Mouse (Mus musculus) midbrain, postnatal 0 days (tissue): ENCODE measurements around the gene Gm45753. TPM values are rescaled to one million over a fixed set of nuclear protein-coding genes. Genes with fewer than 3 reads are reported as not detected.

ENCODE experiments used
- ATAC-seq: fragments of 200-750 bp; cut with Nextera tagmentation; 2 replicates; pipeline ENCODE4 v1.8.0; 2017; ENCODE audit warnings: moderate number of reproducible peaks, mild to moderate bottlenecking, moderate TSS enrichment, moderate library complexity; ENCODE audit not compliant: low FRiP score
- DNase-seq: peaks from one replicate; pipeline ENCODE4 v3.0.0-alpha.2; 2015; ENCODE audit warnings: low spot score
- H3K27ac ChIP-seq: fragments of 300-500 bp; sonication (generic); 2 replicates; pipeline ENCODE4 v1.5.1; 2014; ENCODE audit warnings: low read depth, mild to moderate bottlenecking, low read length, mixed read lengths
- H3K27me3 ChIP-seq: fragments of 300-500 bp; sonication (generic); 2 replicates; pipeline ENCODE4 v1.6.1; 2014; ENCODE audit warnings: low read length, control low read depth, mixed read lengths; ENCODE audit not compliant: insufficient read depth
- H3K36me3 ChIP-seq: fragments of 300-500 bp; sonication (generic); 2 replicates; pipeline ENCODE4 v1.6.1; 2014; ENCODE audit warnings: low read length, control low read depth, mixed read lengths; ENCODE audit not compliant: insufficient read depth
- H3K4me1 ChIP-seq: fragments of 300-500 bp; sonication (generic); 2 replicates; pipeline ENCODE4 v1.6.1; 2014; ENCODE audit warnings: mild to moderate bottlenecking, control low read depth, antibody characterized with exemption, low read length, mixed read lengths; ENCODE audit not compliant: insufficient read depth
- H3K4me2 ChIP-seq: fragments of 300-500 bp; sonication (generic); 2 replicates; pipeline ENCODE4 v1.6.1; 2014; ENCODE audit warnings: low read depth, mild to moderate bottlenecking, low read length, mixed read lengths; ENCODE audit not compliant: poor library complexity, severe bottlenecking
- H3K4me3 ChIP-seq: fragments of 300-500 bp; sonication (generic); 2 replicates; pipeline ENCODE4 v1.5.1; 2014; ENCODE audit warnings: low read depth, mild to moderate bottlenecking, low read length, moderate library complexity
- H3K9ac ChIP-seq: fragments of 300-500 bp; sonication (generic); replicated peaks from 2 replicates; pipeline ENCODE4 v1.6.1; 2014; ENCODE audit warnings: mild to moderate bottlenecking, low read length, moderate library complexity, mixed read lengths; ENCODE audit not compliant: poor library complexity, severe bottlenecking
- H3K9me3 ChIP-seq: fragments of 300-500 bp; sonication (generic); 2 replicates; pipeline ENCODE4 v1.6.1; 2016; ENCODE audit warnings: low read length, control low read depth
- CTCF ChIP-seq: IDR thresholded peaks from 2 replicates; pipeline ENCODE4 v1.5.1; 2016; ENCODE audit warnings: antibody characterized with exemption, mild to moderate bottlenecking
- WGBS: fragments of 180-500 bp; shearing (Covaris S2); extraction: QIAGEN DNeasy Blood & Tissue Kit; methylation state at CpG from one replicate; pipeline ENCODE4 v1.1.7; 2014; 5-methylcytosine and 5-hydroxymethylcytosine counted together
- polyA plus RNA-seq: library from polyadenylated mRNA; unstranded; fragments of >200 nt; fragmentation: Nextera tagmentation; extraction: Ambion mirVana; gene quantifications from 2 replicates; pipeline ENCODE4 v1.2.1, GENCODE M21; 2015
- total RNA-seq: library from RNA; depleted of rRNA; stranded (reverse); fragments of >200 nt; gene quantifications from 2 replicates; pipeline ENCODE4 v1.2.3, GENCODE M21; 2014

Gm45753 gene
- total and polyA plus RNA-seq, 2 experiments from 2014 or later, result not detected

DNA sequence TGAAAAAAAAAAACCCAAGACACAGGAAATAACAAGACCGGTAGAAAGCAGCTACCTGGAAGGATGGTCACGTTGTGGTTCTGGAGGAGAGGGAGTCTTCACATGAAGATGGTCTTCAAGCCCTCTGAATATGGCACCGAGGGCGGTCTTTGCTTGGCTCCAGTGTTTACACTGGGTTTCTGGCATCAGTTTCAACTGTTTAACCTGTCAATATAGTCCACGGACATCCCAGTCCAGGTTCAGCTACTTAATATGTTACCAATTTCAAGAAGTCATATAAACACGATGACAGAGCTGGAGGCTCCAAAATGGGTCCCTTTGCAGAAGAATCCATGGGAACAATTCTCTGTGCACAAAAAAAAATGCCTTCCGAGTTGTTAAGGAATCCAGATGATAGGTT lies 13.6 kb downstream of the Gm45753 start, which contains the start of gene Klkb1:
Gene Klkb1 (minus strand): TSS at position 173 of the 400 bp plus-strand sequence.
- H3K9ac ChIP-seq, result no peak within 1 kb of the TSS
- H3K27ac ChIP-seq, result no peak within 1 kb of the TSS
- ATAC-seq, result no peak
- no peaks in the 10 kb centered on the region for H3K27me3 ChIP-seq
- DNase-seq, result no peak
- no peak for TF ChIP-seq CTCF
- no peaks in the 10 kb centered on the region for H3K36me3 ChIP-seq
- no peaks in the 10 kb centered on the region for H3K9me3 ChIP-seq
- no peak within 1 kb of the TSS for H3K4me2 ChIP-seq
- H3K4me3 ChIP-seq, result no peak within 1 kb of the TSS
- 95% methylated on average over 7 of the region's 7 CpGs for WGBS
- no peaks in the 10 kb centered on the region for H3K4me1 ChIP-seq

DNA sequence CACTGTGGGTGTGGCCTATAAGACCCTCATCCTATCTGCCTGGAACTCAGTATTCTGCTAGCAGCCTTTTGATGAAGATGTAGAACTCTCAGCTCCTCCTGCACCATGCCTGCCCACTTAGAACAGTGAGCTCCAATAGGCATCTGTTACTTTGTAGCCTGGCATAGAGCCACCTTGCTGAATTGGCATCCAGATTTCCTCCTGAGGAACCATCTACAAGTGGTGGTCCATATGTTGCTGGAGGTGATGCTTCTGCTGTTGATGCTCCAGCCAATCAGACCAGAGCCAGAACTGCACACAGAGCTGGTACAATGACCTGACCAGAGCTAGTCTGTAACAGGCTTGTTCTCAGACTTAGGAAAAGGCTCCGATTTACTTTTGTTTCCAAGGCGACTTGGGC lies 16.5 kb downstream of the Gm45753 start:
- DNase-seq (peak; percentile 49), ATAC-seq (no peak; the same call in 1 of the 2 replicates)
- 77% methylated on average over 2 of the region's 2 CpGs for WGBS
- no peak overlapping the region for H3K4me3 ChIP-seq
- no peak overlapping the region for H3K27ac ChIP-seq
- no peaks in the 10 kb centered on the region for H3K4me1 ChIP-seq
- H3K36me3 ChIP-seq, result no peaks in the 10 kb centered on the region
- no peak overlapping the region for H3K9ac ChIP-seq
- TF ChIP-seq CTCF, result no peak
- H3K4me2 ChIP-seq, result no peak overlapping the region
- H3K27me3 ChIP-seq, result no peaks in the 10 kb centered on the region
- H3K9me3 ChIP-seq, result no peaks in the 10 kb centered on the region

DNA sequence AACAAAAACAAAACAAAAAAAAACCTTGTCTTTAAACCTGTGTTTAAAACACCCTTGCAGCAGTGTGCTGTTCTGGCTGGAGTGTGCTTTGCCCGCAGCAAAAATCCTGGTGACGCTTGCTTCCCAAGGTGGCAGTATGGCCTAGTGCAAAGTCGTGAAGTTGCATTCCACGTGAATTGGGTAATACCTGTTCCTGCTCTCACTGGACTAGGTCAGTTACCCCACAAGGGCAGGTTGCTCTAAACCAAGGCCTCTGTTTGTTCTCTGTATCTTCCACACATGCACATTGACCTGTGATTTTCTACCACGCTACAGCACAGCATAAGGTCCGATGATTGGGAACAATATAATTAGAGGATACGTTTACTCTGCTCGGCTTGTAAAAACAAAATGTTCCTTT lies 26.6 kb downstream of the Gm45753 start:
- DNase-seq (no peak), ATAC-seq (no peak)
- no peak overlapping the region for H3K27ac ChIP-seq
- H3K4me2 ChIP-seq, result no peak overlapping the region
- TF ChIP-seq CTCF, result no peak
- H3K27me3 ChIP-seq, result no peaks in the 10 kb centered on the region
- no peak overlapping the region for H3K9ac ChIP-seq
- H3K4me1 ChIP-seq, result no peaks in the 10 kb centered on the region
- no peaks in the 10 kb centered on the region for H3K9me3 ChIP-seq
- no peak overlapping the region for H3K4me3 ChIP-seq
- H3K36me3 ChIP-seq, result no peaks in the 10 kb centered on the region
- whole genome bisulfite sequencing, result 84% methylated on average over 8 of the region's 8 CpGs

DNA sequence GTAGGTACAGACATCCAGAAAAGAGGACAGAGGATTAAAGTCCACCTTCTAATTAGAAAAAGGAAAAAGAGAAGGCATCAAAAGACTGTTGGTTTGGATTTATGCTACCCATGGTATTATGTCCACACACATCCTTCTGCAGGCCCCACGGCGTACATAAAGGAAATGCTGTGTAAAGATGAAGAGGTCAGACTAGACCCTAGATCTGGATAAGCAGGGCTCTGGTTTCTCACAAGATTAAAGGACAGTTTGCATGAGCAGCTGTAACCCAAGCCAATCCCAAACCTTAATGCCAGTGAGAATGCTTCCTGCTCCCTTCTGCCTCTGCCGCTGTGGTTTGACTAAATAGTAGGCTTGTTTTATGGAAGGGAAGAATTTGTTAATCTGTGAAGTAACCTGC lies 30.8 kb downstream of the Gm45753 start:
- no peaks in the 10 kb centered on the region for H3K36me3 ChIP-seq
- H3K4me1 ChIP-seq, result no peaks in the 10 kb centered on the region
- H3K27ac ChIP-seq, result no peak overlapping the region
- H3K9me3 ChIP-seq, result no peaks in the 10 kb centered on the region
- DNase-seq (no peak), ATAC-seq (no peak)
- no peak for TF ChIP-seq CTCF
- no peaks in the 10 kb centered on the region for H3K27me3 ChIP-seq
- no peak overlapping the region for H3K9ac ChIP-seq
- no peak overlapping the region for H3K4me2 ChIP-seq
- H3K4me3 ChIP-seq, result no peak overlapping the region
- whole genome bisulfite sequencing, result 84% methylated on average over 3 of the region's 3 CpGs

DNA sequence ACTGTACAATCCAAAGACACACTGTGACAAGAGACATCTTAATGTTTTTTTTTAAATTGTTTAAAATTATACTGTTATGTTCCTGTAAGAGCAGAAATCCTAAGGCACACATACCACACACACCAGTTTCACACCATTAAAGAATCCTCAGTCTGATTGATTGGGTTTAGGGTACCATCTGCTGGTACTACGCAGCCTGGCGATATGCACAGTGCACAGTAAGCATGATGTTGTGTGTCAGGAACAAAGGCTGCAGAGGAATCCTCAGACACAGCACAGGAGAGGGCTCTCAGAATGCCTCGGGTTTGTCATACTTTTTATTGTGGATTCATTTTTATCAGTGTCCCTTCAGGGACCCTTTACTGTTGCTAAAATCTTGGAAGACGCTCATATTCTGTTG lies 33.9 kb downstream of the Gm45753 start:
- Histone ChIP-seq H3K27ac (no peak overlapping the region), H3K4me3 (no peak overlapping the region), H3K9ac (no peak overlapping the region), H3K36me3 (no peaks in the 10 kb centered on the region), H3K4me2 (no peak overlapping the region), H3K4me1 (no peaks in the 10 kb centered on the region), H3K9me3 (no peaks in the 10 kb centered on the region), H3K27me3 (no peaks in the 10 kb centered on the region)
- 65% methylated on average over 4 of the region's 4 CpGs for WGBS
- ATAC-seq (no peak), DNase-seq (no peak)
- TF ChIP-seq CTCF, result peak; percentile 17; the same call in 1 of the 2 replicates

DNA sequence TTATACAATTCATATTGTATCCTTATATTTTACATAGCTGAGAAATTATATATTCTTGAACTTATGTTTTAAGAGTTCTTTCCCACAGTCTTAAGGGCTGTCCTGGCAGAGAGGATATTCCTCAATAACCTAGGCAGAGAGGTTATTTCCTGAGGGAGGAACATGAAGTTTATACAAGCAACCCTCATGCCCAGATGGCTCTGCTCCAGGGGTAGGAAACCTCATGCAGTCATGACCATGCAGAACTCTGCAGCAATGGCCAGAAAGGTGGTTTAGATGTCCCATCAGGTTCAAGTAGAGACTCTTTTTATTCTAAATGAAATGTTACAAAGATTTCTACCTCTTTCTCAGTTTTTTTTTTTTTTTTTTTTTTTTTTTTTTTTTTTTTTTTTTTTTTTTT lies 39.2 kb downstream of the Gm45753 start:
- H3K4me3 ChIP-seq, result no peak overlapping the region
- H3K4me1 ChIP-seq, result no peaks in the 10 kb centered on the region
- H3K9ac ChIP-seq, result no peak overlapping the region
- H3K36me3 ChIP-seq, result no peaks in the 10 kb centered on the region
- H3K9me3 ChIP-seq, result no peaks in the 10 kb centered on the region
- no peak overlapping the region for H3K27ac ChIP-seq
- ATAC-seq, result no peak
- no peak for DNase-seq
- no peaks in the 10 kb centered on the region for H3K27me3 ChIP-seq
- H3K4me2 ChIP-seq, result no peak overlapping the region
- TF ChIP-seq CTCF, result no peak
